Mouse (Mus musculus): ENCODE measurements around the gene Pigyl. TPM values are rescaled to one million over a fixed set of nuclear protein-coding genes. Genes with fewer than 3 reads are reported as not detected.

The Pigyl gene
- 10 to 100 TPM; 44.9 to 47.4 TPM for total RNA-seq (2021)

DNA sequence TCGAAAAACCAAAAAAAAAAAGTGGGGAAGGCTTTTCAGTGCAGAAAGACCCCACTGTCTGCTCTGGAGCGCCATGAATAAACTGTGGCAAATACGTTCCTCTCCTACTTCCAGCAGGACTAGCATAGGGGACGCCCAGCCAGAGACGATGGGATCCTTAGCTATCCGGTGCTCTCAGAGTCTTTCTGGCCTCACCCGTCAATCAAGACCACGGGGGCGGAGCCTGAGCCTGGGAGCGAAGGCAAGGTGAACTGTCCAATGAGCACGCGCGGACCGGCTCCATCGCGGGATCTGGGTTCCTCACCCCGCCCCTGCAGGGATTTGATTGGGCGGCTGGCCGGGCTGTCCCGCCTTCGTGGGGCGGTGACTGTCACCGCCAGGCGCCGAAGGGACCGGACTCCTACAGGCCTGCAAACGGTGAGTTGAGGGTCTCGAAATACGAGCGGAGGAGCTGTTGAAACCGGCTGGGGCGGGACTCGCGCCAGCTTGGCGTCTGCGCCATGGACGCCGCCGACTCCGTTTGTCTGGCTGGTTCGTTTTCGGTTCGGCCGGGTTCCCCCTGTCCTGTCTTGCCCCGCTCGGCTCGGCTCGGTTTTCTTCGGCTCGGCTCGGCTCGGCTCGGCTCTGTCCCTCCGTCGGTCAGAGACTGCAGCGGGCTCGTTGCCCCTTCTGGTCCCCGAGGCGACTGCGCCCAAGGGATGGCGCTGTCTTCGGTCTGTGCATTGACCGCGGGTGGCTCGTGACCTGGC lies at the start of gene Pigyl:
Gene Pigyl (plus strand): TSS at position 350 of the 749 bp plus-strand sequence.
- DNase-seq: peak; percentile 97

GRCm38 (mm10) chr9:22108194-22108593 lies 48.5 kb upstream of the Pigyl start:
- DNase-seq: no peak

GRCm38 (mm10) chr9:22115635-22116034 lies 41.0 kb upstream of the Pigyl start:
- DNase-seq: no peak

DNA sequence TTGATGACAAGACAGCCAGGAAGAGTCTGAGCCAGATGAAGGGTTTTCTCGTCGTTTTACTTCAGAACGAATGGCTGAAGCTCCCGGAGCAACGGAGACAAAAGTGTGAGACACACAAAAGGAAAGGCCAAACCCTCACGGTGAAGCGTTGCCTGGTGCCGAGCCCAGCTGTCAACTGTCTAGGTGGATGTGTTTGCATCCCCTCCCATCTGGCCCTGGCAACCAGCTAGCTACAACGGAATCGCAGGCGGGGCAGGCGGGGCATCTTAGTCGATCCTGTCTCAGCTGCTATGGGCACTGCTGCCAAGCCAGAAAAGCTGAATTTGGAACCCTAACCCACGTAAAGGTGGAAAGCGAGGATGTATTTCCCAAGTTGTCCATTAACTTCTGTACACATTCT lies 40.6 kb upstream of the Pigyl start:
- no peak for DNase-seq

- DNase-seq: peak; percentile 92 to 93
These were observed 39.8 kb upstream of the Pigyl start, which contains the start of gene Elof1 for GRCm38 (mm10) chr9:22116740-22117426. Elof1 (minus strand) TSS chr9:22117172.

GRCm38 (mm10) chr9:22117754-22118456 lies 38.7 kb upstream of the Pigyl start:
- no peak for DNase-seq

- no peak for DNase-seq
These were observed 37.1 kb upstream of the Pigyl start for GRCm38 (mm10) chr9:22119543-22119942.

DNA sequence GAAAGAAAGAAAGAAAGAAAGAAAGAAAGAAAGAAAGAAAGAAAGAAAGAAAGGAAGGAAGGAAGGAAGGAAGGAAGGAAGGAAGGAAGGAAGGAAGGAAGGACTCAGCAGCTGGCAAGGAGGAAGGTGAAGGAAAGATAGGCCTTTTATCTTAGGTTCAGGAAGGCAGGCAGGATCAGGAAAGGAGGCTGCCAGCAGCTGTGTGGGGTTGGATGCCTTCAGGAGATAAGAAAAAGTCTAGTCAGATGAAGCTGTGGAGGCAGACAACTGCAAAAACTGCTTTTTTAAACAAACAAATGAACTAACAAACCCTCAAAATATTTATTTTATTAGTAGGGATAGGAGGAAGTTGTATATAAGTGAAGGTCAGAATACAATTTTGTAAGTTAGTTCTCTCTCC lies 35.1 kb upstream of the Pigyl start:
- no peak for DNase-seq

- DNase-seq: no peak
These were observed 34.6 kb upstream of the Pigyl start for GRCm38 (mm10) chr9:22122005-22122404.

GRCm38 (mm10) chr9:22123069-22123609 lies 33.5 kb upstream of the Pigyl start:
- no peak for DNase-seq

DNA sequence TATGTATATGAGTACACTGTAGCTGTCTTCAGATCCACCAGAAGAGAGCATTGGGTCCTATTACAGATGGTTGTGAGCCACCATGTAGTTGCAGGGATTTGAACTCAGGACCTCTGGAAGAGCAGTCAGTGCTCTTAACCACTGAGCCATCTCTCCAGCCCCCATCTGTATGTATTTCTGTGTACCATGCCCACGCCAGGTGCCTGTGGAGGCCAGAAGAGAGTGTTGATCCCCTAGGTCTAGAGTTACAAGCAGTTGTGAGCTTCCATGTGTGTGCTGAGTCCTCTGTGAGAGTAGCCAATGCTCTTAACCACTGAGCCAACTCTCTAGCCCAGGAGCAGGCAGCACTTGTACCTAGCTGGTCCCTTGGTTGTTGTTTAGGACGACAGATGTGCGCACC lies 32.5 kb upstream of the Pigyl start:
- DNase-seq: no peak

DNA sequence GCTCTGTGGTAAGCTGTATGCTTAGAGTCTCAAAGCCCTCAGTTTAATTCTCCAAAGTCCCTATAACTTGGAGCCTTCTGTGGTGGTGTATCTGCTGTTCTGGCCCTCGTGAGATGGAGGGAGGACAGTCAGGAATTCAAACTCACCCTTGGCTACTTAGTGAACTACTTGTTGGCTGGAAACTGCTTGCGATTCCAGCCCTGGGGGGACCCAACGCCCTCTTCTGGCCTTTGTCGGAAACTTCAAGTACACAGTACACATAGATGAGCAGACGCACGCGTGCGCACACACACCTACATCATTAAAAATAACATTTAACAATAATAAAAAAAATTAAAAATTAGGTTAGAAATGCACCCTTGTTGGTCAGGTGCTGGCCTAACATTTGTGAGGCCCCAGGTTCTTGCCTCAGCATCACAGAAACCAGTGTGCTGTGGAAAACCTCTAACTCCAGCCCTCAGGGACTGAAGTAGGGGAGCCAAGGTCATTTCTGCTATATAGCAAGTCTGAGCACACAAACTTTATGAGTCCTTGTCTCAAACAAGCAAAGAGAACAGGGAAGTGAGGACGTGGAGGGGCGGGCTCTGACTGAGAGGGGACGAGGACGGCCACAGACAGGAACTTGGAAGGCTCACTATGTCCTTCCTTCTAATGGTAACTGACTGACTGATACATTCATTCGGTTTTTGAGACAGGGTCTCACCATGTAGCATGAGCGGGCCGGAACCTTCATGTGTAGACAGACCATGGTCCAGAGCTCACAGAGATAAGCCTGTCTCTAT lies 31.2 kb upstream of the Pigyl start:
- no peak for DNase-seq

DNA sequence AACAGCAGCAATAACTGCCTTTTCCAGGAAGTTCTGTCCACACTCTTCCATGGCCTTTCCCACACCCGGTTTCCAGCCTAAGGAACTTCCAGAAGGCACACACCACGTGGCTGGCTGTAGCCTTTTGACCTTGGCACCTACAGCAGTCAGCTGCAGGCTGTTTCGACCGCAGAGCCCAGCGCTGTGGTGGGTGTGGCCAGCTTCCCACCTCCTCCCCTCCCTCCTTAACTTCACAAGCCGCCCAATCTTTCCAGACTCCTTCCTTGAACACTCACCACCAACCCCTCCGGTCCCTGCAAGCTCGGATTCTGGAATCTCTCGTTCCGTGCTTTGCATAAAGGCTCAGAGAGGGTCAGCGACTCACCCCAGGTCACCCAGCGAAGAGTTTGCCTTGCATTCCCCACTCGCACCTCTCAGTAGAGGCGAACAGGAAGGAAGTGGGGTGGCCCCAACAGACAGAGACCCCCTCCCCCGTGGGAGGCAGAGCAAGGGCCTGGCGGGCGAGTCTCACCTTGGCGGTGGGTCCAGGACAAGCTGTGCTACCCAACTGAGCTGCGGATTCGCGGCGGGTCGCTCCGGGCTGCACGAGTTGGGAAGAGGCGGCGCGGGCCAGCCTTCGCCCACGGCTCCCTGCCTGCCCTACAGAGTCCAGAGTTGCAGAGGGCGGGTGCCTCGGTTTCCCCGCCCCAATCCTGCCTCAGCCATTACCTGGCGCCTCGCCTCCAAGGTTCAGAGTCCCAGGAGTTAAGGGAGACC lies 25.2 kb upstream of the Pigyl start:
- no peak for DNase-seq

DNA sequence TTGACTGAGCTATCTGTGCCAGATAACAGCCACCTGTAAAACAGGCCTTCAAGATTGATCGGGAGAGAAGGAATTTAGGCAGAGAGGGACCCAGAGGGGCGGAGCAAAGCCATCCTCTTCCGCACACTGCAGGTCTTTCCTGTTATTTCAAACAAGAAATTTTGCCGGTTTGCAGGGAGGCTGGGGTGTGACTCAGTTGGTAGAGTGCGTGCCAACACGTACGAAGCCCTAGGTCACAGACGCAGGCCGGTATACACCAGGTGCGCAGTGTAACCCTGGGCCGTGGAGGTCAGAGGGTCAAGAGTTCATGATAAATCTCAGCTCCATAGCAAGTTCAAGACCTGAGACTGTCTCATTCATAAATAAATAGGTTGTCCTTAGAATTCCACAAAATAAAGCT lies 24.4 kb upstream of the Pigyl start:
- no peak for DNase-seq

GRCm38 (mm10) chr9:22134246-22134890 lies 22.3 kb upstream of the Pigyl start:
- no peak for DNase-seq

DNA sequence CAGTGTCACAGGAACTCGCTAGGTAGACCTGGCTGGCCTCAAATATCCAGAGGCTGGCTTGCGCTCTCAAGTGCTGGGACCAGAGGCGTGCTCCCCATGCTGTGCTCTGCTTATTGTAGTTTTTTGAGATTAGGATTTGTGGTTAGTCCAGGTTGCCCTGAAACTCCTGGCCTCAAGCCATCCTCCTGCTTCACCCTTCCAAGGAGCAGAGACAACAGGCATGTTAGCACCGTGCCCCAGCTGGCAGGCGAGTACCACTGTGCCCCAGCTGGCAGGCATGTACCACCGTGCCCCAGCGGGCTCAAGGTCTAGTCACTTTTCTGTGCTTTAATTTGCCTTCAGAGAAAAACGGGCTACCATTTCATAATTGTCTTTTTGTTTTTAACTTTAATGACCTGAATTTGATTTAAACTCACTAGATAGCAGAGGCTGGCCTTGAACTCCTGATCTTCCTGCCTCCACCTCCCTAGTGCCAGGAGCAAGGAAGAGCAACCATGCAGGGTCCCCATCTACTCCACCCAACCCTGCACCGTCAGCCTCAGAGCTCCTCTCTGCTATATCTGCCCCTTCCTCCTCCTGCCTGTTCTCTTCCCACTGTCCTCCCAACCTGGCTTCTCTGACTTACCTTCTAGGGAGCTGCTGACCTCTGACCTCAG lies 21.5 kb upstream of the Pigyl start:
- no peak for DNase-seq

GRCm38 (mm10) chr9:22135644-22136390 lies 20.8 kb upstream of the Pigyl start, which contains the start of gene Acp5:
Acp5 (minus strand) TSS chr9:22135711.
- no peak for DNase-seq

DNA sequence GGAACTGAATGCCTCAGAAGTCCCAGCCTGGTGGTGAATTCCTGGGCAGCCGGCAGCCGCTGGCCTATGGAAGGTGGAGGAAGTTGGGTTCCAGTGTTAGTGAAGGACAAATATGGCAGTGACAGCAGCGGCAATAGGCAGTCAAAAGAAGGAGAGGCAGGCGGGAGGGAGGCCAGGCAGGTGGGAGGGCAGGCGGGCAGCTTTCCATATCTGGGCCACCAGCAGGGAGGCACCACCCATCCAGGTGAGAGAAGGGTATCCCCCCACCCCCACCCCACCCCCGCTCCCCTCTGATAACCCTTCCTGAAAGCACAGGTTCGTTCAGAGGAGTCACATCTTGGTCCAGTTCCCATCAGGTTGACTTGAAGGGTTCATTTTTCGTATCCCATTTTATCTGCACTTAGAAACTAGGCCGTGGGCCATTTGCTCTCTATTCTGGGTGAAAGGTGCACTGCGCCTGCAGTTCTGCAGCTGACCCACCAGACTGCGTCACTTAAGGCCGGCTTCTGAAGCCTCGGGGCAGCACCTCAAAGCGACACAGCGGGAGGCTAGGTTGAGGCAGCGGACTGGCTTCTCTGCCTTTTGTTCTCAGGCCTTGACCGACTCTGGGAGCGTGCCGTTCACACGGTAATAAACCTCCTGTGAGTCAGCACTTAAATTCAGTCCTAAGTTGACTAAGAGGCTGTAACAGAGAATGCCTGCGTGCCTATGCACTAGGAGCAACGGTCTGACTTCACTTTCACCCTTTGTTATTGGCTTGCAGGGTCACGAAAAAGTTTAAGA lies 19.7 kb upstream of the Pigyl start:
- DNase-seq: no peak

DNA sequence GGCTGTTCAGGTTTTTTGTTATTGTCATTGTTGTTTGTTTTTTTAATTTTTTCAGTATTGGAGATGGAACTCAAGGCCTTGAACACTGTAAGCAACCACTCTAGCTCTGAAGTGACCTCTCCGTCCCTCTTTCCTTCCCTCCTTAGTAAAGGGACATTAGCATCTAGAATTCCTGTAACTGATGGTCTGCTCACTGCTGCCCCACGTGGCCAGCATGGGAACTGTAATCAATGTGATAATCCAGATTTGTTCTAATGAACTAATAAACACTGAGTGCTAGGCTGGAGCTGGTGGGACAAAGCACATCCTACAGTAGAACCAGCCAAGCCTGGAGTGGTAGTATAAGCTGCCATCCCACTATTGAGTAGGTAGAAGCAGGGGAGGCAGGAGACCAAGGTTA lies 18.2 kb upstream of the Pigyl start:
- DNase-seq: no peak

Measured in layer of hippocampus, postnatal 36 days (tissue).